Mouse (Mus musculus): Measurements from ENCODE around the gene Ntrk3.

GRCm38 (mm10) chr7:78578461-78579359, 159.1 kb downstream of the Ntrk3 start:
- TF ChIP-seq CTCF (IDR thresholded peaks at IDR 0.05; ENCODE audit: low read depth, low read length), result no peak
- TF ChIP-seq POLR2A (IDR thresholded peaks at IDR 0.05; ENCODE audit: extremely low read depth, insufficient read depth, low read length), result no peak

Data from liver, adult 2 months (tissue).